Mouse (Mus musculus) kidney, postnatal 10 days (tissue): ENCODE results near the gene Bptf.
"Not testable (repeated sequence)": the region's sequence is repeated elsewhere in the genome, so short reads cannot be mapped to it uniquely, and the experiment has no call there.

Experiments
- DNase-seq: peaks from one replicate; pipeline ENCODE4 v3.0.0; 2021; ENCODE audit warnings: mixed read lengths

Gene Bptf

DNA sequence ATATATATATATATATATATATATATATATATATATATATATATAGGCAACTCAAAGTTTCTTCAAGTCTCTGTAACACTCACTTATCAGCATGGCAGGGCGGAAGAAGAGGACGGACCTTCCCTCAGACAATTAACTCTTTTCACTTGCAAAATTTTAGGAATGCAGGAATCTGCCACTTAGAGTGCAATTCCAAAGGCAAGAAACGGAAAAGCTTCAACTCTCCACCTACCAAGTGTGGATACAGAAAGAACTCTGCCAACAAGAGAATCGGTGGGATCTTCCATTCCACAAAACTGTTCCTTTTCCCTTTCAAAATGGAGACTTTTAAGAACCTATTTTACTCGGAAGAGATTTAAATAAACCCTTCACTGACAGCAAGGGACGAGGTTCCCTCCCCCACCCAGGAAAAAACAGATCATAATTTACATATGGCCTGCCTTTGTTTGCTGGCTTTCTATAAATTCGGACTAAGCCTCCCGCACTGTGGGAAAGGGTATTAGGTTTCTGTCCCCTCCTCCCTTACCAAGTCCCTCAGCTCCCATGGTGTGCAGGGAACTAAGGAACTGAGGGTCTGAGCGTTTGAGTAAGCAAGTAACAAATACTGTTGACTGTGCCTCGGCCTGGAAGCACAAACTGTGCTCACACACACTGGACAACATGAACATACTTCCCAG lies 17.9 kb downstream of the Bptf start:
- no peak for DNase-seq

DNA sequence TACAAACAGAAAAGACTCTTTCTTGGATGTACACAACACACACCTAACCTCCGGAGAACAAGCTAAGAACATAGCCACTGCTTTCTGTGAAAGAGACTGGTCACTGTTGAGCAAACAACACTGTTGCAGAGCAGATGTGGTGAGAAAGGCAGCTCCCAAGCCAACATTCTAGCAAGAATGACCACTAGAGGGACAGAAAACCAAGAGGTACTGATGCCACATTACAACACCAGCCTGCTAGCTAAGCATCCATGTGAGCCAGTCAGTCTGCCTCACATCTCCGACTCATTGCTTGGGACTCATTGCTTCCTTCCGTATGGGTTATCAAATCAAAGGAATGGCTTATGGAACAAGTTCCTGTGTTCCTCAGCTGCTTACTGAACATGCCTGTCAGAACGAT lies 18.8 kb downstream of the Bptf start:
- DNase-seq, result peak; percentile 30

DNA sequence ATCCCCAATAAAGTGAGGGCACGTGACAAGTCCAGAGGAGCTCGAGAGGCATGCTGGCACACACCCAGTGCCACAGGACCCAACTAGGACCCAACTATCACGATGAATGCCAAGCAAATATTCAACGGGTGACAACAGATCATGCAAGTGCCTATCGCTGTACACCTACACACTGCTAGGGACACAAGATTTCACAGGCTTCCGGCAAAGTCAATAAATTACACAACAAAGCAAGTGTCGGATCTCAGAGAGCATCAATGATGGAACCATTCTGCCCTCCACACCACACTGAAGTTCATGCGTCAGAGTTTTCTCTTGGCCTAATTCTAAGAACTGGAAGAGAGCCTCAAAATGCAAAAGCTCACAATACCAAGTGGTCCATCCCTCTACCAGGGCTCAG lies 22.3 kb downstream of the Bptf start:
- DNase-seq, result no peak

DNA sequence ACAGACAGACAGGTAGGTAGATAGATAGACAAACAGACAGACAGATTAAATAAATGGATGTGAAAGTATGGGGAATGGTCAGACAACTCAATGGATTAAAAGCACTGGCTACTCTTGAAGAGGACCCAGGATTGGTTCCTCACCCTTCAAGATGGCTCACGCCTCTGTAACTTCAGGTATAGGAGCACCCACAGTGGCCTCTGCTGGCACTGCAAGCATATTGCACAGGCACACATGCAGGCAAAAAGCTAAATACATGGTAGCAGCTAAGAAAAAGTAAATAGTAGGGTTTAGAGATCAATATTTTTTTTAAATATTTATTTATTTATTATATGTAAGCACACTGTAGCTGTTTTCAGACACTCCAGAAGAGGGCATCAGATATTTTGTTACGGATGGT lies 23.0 kb downstream of the Bptf start:
- no peak for DNase-seq

DNA sequence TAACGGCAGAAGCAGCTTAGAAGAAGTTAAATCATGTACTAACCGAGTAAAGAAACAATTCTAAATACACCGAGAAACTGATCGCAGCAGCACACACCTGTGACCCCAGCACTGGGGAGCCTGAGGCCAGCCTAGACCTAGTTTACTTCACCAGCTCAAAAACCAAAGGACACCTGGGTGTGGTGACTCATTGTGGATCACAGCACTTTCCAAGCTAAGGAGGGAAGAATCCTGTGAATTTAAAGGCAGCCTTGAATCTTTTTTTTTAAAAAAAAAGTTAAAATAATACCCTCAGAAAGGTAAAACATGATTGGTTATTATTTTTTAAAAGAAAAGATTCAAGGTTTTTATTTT lies 24.2 kb downstream of the Bptf start:
- no peak for DNase-seq

DNA sequence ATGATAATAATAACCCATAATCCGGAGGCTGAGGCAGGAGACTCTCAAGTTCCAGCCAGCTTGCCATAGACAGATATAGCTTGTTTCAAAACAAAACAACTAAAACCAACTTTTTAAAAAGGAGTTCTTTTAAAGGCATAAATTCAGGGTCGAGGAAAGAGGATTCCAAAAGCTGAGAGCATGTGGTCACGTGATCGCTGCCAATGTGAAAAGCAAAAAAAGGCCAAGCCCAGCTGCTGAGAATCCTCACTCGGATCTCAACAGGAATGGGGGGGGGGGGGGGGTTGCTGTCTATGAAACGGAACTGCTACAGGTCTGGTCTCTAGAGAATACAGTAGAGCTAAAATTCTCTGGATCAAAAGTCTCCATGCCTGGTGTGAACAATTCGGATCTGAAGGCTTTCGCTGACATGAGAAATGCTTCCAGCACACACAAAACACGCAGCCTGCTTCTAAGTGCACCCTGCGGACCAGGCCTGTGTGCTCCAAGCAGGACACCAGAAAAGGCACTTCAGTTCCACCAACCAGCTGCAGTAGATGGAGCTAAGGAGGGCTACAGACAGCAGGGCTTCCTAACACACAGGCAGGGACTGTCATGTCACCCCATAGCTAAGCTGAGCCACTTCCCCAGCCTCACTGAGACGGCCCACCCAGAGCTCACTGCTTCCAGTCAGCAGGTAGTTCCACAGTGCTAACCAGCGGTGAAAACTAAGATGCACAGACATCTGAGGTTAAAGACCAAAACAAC lies 24.8 kb downstream of the Bptf start:
- DNase-seq, result no peak

DNA sequence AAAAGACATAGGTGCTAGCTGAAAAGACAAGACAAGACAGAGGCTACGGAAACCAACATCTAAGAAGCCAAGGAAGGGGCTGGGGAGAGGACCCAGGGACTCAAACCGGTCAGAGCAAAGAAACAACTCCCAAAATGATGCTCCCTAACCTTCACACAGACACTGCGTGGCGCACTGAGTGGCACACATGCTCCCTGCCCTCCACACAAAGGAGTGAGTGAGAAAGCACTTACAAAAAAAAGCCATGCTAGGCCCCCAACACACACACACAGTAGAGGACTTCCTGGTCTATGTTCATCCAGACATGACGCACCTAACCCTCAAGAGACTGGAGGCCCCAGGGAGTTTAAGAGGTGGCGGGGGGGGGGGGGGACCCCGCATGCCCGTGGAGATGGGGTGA lies 25.5 kb downstream of the Bptf start:
- DNase-seq, result no peak

DNA sequence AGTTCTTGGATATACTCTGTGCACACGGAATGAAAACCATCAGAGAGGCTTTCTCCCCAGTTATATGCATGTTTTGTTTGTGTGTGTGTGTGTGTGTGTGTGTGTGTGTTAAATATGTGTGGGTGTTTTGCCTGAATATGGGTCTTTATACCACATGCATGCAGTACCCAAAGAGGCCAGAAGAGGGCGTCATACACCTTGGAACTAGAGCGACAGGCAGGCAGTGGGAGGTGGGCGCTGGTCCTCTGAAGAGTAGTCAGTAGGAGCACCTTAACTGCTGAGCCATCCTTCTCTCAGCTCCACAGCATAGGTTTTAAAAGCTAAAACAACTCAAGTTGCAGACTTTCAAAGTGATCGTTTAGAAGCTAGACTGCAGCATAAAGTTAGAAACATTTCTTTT lies 26.7 kb downstream of the Bptf start:
- DNase-seq, result peak; percentile 78

DNA sequence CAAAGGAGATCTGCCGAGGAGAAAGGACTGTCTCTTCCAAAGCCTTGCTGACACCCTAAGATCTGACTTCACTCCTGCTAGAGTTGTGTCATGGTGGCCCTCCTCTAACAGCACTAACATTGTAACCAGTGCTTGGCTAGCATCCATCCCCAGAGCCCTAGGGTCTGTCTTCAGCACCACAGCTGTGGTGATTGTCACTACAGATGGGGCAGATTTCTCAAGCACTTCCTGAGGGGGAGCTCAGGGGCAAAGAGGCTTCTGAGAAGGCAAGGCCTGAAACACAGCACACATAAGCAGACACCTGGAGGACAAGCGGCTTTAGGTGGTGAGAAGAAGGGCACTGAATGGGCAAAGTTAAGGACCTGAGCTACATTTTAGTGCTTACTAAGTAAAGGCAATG lies 28.2 kb downstream of the Bptf start:
- DNase-seq, result no peak

DNA sequence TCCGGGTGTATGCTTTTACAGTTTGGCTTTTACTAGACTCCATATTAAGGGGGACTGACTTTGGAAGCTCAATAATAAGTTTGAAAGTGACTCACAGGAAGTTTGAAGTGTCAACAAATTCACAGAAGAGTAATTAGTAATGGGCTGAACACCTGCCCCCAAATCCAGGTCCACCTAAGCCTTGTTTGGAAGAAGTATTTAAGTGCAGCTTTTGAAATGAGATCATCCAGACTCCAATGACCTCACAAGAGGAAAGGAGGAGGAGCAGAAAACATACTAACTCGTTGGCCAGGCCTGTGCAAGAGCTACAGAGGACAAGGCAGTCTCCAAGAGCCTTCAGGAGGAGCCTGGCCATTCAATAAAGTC lies 28.7 kb downstream of the Bptf start:
- no peak for DNase-seq

DNA sequence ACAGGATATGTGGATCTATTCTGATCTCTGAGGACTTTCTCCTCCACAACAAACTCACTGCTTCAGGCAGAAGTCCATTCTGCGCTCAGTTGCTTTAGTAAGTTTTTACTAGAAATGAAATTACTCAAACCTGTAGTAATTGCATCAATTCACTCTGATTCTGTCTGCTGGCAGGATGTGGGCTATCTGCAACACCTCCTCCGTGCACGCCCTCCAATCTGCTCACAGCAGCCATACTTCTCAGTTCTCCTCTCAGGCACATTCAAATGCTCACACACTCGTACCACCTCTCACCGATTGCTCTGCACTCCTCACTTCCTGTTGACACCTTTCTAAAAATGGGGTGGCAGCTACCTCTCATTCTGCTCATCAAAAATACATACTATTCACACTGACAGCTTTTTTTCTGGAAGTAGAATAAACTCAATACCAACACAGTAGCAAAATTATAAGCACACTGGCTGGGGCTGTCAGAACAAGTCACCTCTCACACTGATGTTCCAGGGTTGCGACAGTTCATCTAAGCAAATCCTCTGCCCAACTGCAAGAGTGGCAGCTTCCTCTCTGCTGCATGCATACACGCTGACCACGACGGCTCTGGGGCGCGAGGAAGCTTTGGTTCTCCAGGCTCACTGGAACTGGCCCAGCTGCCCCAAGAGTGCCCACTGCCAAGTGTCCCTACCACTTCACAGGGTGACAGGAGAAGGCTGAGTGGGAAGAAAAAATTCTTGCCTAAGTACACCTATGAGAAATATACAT lies 29.3 kb downstream of the Bptf start:
- DNase-seq, result peak; percentile 23

DNA sequence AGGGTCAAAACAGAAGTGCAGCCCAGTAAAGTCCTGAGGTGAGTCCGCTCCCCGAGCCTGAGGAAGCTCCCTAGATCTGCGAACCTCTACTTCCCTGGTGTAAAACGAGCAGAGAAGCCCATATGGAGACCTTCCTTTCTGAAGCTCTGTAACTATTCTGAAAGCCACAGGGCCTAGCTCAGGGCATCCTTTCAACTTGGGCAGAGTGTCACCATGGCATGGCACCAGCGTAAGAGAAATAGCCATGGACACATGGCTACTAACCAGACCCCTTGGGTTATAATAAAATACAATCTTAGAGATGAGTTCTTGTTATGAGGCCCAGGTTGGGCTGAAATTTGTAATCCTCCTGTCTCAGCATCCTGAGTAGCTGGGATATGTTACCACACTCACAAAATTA lies 35.0 kb downstream of the Bptf start:
- no peak for DNase-seq

DNA sequence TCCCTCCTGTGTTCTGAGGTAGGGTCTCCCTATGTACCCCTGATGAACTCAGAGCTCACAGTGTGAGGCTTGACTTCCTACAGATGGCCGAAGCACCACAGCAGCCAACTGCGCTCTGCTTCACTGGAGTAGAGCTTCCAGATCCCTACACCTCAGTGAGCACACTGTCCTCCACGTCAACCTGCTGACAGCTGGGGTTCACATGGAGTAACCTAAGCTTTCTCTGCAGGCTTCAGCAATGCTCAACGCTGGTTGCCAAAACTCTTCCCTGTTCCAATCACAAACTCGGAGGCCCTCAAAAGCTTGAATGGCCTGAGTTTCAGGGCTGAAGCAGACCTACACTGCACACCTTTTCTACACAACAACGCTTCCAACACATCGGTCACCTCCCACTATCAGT lies 38.1 kb downstream of the Bptf start:
- no peak for DNase-seq

DNA sequence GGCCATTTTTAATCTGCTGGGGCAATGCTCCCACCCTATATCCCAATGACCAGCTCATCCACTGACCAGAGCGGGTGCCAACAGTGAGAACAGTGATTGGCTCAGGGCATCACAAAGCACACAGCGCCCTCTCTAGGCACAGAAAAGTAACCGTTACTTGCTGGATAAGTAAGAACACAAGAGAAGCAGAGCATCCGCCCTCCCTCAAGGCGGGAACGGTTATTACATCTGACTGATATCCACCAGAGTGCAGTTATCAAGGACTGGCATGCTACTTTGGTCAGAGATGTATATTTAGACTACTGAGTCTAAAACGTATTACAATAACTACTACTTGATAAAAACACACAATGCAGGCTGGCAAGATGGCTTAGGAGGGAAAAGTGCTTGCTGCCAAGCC lies 39.3 kb downstream of the Bptf start:
- DNase-seq, result no peak

DNA sequence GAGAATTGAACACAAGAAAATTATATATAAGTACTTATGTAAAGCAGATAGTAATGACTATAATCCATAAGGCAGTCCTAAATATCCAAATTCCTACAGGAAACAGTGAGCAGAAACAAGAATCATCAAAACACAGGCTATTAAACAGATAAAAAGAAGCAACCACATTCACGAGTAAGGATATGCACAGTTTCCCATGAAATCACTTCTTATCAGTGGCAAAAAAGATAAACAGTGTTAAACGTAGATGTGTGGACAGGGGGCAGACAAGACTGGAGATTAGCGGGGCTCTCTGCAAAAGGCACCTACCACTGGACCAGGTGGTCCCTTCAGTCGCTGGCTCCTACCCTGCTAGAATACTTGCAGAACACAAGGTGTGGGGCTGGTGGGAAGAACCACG lies 46.1 kb downstream of the Bptf start:
- no peak for DNase-seq

DNA sequence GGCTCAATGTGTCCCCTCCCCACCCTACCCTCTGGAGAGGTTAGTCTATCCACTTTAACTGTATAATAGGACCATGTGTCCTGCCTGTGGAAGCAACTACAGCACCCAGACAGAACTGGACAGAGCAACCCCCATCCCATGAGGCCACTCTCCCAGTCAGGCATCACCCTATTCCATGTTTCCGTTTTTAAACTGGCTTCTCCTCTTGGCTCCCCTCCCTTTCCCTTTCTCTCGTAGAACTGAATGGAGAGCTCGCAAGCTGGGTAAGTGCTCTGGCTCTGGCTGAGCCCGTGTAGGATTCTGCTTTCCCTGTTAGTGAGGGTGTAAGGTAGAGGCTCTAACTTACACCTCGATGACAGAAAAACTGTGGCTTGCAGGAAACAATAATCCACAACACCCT lies 48.4 kb downstream of the Bptf start:
- DNase-seq, result no peak

DNA sequence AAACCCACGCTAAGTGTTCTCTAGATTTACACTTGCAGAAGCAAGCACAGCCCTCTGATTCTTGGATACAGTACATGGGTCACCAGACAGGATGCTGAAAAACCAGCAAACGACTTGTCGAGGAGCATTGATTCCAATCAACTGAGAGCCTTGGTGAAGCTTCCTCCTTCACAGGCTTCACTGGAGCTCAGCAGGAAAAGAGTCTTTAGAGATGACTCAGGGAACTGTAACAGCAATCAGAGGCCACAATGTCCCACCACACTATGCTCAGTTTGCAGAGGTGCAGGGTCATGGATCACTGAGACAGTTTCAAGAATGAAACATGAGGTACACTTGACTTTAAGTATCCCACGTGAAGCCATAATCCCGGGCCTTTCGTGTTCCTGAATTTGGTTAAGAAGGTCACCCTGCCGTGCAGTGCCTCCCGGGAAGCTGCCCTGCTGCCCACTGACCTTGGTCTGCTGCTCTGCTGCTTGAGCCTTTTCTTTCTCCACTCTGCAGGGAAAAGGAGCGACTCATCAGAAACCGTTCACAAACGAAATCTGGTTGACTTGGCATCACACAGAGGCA lies 66.6 kb downstream of the Bptf start:
- no peak for DNase-seq

DNA sequence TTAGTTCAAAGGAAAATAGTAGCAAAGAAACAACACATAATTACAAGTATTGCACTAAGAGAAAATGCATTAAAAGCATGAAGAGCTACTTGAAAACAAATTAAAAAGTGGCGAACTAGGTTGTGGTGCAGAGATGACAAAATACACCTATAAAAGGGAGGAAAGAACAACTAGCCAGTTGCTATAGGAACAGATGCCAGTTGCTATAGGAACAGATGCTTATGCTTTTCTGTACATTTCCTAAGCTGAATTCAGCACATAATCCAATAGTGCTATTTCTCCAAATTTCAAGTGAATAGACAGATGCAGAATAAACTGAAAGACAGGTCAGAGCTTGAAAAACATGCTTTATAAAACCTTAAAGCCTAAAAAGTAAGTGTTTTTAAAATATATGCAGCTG lies 67.3 kb downstream of the Bptf start:
- no peak for DNase-seq

DNA sequence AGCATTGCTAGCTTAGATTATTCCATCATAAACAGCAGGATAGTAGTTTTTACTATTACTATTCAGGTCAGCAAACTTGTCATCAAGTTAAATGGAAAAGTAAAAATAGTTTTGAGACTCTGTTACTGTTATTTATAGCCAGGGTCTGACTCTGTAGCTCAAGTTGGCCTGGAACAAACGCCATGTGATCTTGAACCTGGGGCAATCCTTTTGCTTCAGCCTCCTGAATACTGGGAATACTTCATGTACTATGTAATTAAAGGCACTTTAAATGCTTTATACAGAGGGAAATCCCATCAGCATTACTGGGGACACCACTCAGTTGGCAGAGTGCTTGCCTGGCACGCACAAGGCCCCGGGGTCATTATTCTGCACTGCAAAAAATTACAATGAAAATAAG lies 68.9 kb downstream of the Bptf start:
- no peak for DNase-seq

DNA sequence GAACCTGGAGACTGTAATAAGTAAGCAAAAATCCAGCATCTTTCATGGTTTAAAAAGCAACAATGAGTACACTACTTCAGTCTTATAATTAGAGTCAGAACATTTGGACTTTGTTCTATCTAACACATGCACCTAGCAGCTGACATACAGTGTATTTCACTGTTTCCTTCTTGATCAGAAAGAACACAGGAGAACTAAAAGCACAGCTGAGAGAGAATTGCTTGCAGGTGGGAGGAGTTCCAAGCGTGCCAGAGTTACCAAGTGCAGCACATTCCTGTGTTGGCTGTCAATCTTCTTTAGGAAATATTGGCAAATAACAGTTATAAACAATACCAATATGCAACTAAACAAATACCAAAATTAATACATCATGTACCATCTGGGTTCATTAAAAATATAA lies 71.0 kb downstream of the Bptf start:
- DNase-seq, result no peak

DNA sequence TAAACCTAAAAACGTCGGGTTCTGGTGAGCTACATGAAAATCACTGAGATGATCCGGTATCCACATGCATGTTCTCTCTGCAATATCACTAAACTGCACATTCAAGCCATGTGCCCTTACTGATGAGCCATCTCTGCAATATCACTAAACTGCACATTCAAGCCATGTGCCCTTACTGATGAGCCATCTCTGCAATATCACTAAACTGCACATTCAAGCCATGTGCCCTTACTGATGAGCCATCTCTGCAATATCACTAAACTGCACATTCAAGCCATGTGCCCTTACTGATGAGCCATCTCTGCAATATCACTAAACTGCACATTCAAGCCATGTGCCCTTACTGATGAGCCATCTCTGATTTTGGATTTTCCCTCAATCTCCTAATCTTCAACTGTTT lies 72.3 kb downstream of the Bptf start:
- not testable (repeated sequence) for DNase-seq

DNA sequence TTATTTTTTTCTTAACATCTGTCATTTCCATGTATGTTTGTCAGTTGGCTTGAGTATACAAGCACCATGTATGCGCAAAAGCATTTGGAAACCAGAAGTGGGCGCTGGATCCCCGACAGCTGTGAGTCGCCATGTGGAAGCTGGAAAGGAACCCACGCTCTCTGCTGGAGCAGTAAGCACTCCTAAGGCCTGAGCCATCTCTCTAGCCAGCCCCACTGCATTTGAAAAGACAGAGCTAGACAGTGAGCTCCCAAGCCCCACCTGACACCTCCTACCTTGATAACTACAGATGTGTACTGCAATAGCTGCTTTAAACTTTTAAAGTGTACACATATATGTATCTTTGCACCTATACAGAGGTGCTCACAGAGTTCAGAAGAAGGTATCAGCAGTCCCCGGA lies 74.5 kb downstream of the Bptf start:
- peak; percentile 31 for DNase-seq

DNA sequence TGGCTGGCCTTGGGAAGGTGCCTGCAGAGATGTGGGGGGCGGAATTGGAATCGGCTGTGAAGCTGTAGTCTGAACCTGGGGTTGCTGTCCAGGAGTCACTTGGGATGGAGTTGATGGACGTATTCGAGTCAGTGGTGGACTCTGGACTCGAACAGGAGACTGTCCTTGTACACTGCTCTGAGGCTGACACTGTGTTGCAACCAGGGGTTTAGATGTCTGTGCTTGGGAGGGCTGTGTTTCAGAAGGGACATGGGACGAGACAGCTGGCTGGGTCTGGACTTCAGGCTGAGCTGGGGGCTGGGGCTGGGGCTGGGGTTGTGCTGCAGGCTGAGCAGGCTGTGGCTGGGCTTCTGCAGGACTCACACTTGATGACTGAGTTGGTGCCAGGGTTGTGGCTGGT lies 77.1 kb downstream of the Bptf start:
- no peak for DNase-seq
